Mouse (Mus musculus): ENCODE data around the gene Tagln. TPM values are rescaled to one million over a fixed set of nuclear protein-coding genes. Genes with fewer than 3 reads are reported as not detected.

Gene Tagln
- total RNA-seq, 2 experiments from 2014 or later, result 92.8 to 152 TPM

GRCm38 (mm10) chr9:45907078-45907428 is 28.8 kb downstream of the Tagln start:
- DNase-seq (ENCODE audit: low spot score in 2 of 2), result no peak

- DNase-seq (ENCODE audit: low spot score in 2 of 2), result peak; percentile 91 to 94
Observed at GRCm38 (mm10) chr9:45906355-45907077, 29.3 kb downstream of the Tagln start, which contains the start of the genes Pcsk7 and Rnf214. Gene Pcsk7 (plus strand): TSS chr9:45906497. Gene Rnf214 (minus strand): TSS chr9:45906911.

- no peak for DNase-seq (ENCODE audit: low spot score in 2 of 2)
Observed at GRCm38 (mm10) chr9:45905811-45906237, 30.0 kb downstream of the Tagln start.

- no peak for DNase-seq (ENCODE audit: low spot score in 2 of 2)
Observed at GRCm38 (mm10) chr9:45905196-45905595, 30.7 kb downstream of the Tagln start.

GRCm38 (mm10) chr9:45893681-45894080 is 42.2 kb downstream of the Tagln start:
- DNase-seq (ENCODE audit: low spot score in 2 of 2), result no peak

Small RNA genes within 50 kb of the gene (microRNA-seq; reads per million reads assigned to microRNA genes)
- gene Mir7087 (ENCODE audit: borderline number of aligned reads in 2 of 2), result 0 to 1.4 reads per million in 2 experiments

Other genes starting within 250 kb of the Tagln start
- gene Cep164, start 107.4 kb downstream of the Tagln start, total RNA-seq (2021), result 10 to 100 TPM in 1 of 2 experiments, 1 to 10 TPM in 1; 9.6 to 12.0 TPM
- 10 to 100 TPM; 21.3 to 25.2 TPM for gene Bace1, start 97.5 kb downstream of the Tagln start, total RNA-seq (2021)
- 10 to 100 TPM; 26.2 to 27.0 TPM for gene Pcsk7, start 29.6 kb downstream of the Tagln start, total RNA-seq (2021)
- 10 to 100 TPM; 35.6 to 39.4 TPM for gene Rnf214, start 29.1 kb downstream of the Tagln start, total RNA-seq (2021)
- gene Sidt2, start 19.2 kb upstream of the Tagln start, total RNA-seq (2021), result 100 to 1,000 TPM; 119 to 265 TPM
- gene Pafah1b2, start 76.6 kb upstream of the Tagln start, total RNA-seq (2021), result 100 to 1,000 TPM; 149 to 164 TPM
- 10 to 100 TPM; 63.2 to 88.3 TPM for gene Sik3, start 76.8 kb upstream of the Tagln start, total RNA-seq (2021)

Measured in adrenal gland, adult 18-20 months (tissue).